ENCODE assay signal across 44 mouse cellular contexts in genomic region chr1:86477738-86478285, GRCm38 (mm10). TPM values are rescaled to one million over a fixed set of nuclear protein-coding genes. Genes with fewer than 3 reads are reported as not detected.
DNase-seq lines count a peak whose midpoint lies in the region; ATAC-seq and TF ChIP-seq lines count a peak whose summit lies in the region.
"Had no signal": no experiment of that assay in that cellular context is flagged by ENCODE, and none has a peak within 500 bp of the region (broad histone marks: within the 10 kb centered on the region; RNA-seq: fewer than 3 reads in every experiment).

No protein-coding gene starts in this region.

- H3K27me3 ChIP-seq in liver, embryonic 13.5 days: no peaks in the 10 kb centered on the region
- H3K27me3 ChIP-seq: CH12.LX; embryonic facial prominence, embryonic 13.5 days; forebrain, embryonic 15.5 days; hindbrain, embryonic 13.5 days; limb, embryonic 13.5 days; midbrain, embryonic 12.5 days; neural tube, embryonic 13.5 days; Patski had no signal

- H3K27ac ChIP-seq in liver, embryonic 13.5 days: peak overlapping the region; percentile 91
- no peak overlapping the region for H3K27ac ChIP-seq in ES-E14 (ENCODE audit: insufficient read depth, low read depth, low read length, poor library complexity, severe bottlenecking)
- H3K27ac ChIP-seq: embryonic facial prominence, embryonic 13.5 days; forebrain, embryonic 10.5 days; forebrain, embryonic 15.5 days; gastrocnemius, adult 2 months; hindbrain, embryonic 13.5 days; kidney, postnatal 0 days; limb, embryonic 13.5 days; midbrain, embryonic 12.5 days; neural tube, embryonic 13.5 days; stomach, postnatal 0 days had no signal

- in situ Hi-C loops in ES-E14 (cut with MboI; ENCODE audit: low sequenced_read_pairs in 2 of 2, unreplicated experiment in 2 of 2): no loop called here

- DNase-seq in liver, embryonic 13.5 days: no peak
- DNase-seq in liver (no peak), ES-E14 (ENCODE audit: low read depth, low spot score) (no peak)
- no peak for DNase-seq in thymus, postnatal 14 days
- DNase-seq in heart, adult 18-20 months: no peak
- DNase-seq: adrenal gland, postnatal 25 days; cerebellum, adult 18-20 months; cerebellum, postnatal 10 days; gastrocnemius, adult 2 months; gastrocnemius, postnatal 36 days; heart, postnatal 14 days; kidney, adult 8-10 months; kidney, postnatal 4 days; lung, adult 2 months; lung, postnatal 14 days; retina, postnatal 1 day; spleen, adult 18-20 months; thymus, adult 18-20 months; thymus, postnatal 4 days had no signal

- no peak overlapping the region for H3K4me2 ChIP-seq in liver, embryonic 13.5 days
- H3K4me2 ChIP-seq: embryonic facial prominence, embryonic 13.5 days; forebrain, embryonic 15.5 days; hindbrain, embryonic 13.5 days; limb, embryonic 13.5 days; midbrain, embryonic 12.5 days; neural tube, embryonic 13.5 days had no signal

- WGBS in liver, embryonic 13.5 days (ENCODE audit: insufficient replicate concordance): 77% methylated on average over 5 of the region's 5 CpGs

- H3K9me3 ChIP-seq in liver, embryonic 13.5 days (replicated peaks): no peaks in the 10 kb centered on the region
- no peaks in the 10 kb centered on the region for H3K9me3 ChIP-seq in ES-E14 (ENCODE audit: control insufficient read depth, insufficient read depth, low read depth, low read length)
- H3K9me3 ChIP-seq: embryonic facial prominence, embryonic 13.5 days; forebrain, embryonic 10.5 days; forebrain, embryonic 15.5 days; hindbrain, embryonic 13.5 days; limb, embryonic 13.5 days; midbrain, embryonic 12.5 days; neural tube, embryonic 13.5 days had no signal

- ATAC-seq in liver, embryonic 13.5 days (ENCODE audit: low read depth): no peak
- peak; percentile 15; the same call in 1 of the 2 replicates for ATAC-seq in granulocyte monocyte progenitor cell, adult 5-6 weeks (replicated peaks; ENCODE audit: poor library complexity, severe bottlenecking)
- no peak for ATAC-seq in megakaryocyte-erythroid progenitor cell, adult 5-6 weeks (replicated peaks; ENCODE audit: low FRiP score, low TSS enrichment, poor library complexity, severe bottlenecking)
- ATAC-seq: forebrain, embryonic 15.5 days; intestine, embryonic 16.5 days; Patski had no signal

- H3K4me1 ChIP-seq in liver, embryonic 13.5 days (replicated peaks): peaks cover 66% of the 10 kb centered on the region
- H3K4me1 ChIP-seq in ES-E14 (ENCODE audit: control insufficient read depth in 2 of 2, insufficient read depth in 2 of 2, low read length in 2 of 2, poor library complexity in 1 of 2): peaks cover 2 to 10% of the 10 kb centered on the region in 2 experiments
- H3K4me1 ChIP-seq: forebrain, embryonic 15.5 days had no signal

- no peak overlapping the region for H3K9ac ChIP-seq in liver, embryonic 13.5 days
- H3K9ac ChIP-seq in ES-E14 (ENCODE audit: insufficient read depth, low read depth, low read length, poor library complexity, severe bottlenecking): no peak overlapping the region
- H3K9ac ChIP-seq: embryonic facial prominence, embryonic 13.5 days; forebrain, embryonic 15.5 days; hindbrain, embryonic 13.5 days; limb, embryonic 13.5 days; midbrain, embryonic 12.5 days; neural tube, embryonic 13.5 days had no signal

- no peaks in the 10 kb centered on the region for H3K36me3 ChIP-seq in liver, embryonic 13.5 days
- no peaks in the 10 kb centered on the region for H3K36me3 ChIP-seq in ES-E14 (ENCODE audit: control insufficient read depth, insufficient read depth, low read length, poor library complexity, severe bottlenecking)
- H3K36me3 ChIP-seq: embryonic facial prominence, embryonic 13.5 days; forebrain, embryonic 10.5 days; forebrain, embryonic 15.5 days; G1E; hindbrain, embryonic 13.5 days; limb, embryonic 13.5 days; midbrain, embryonic 12.5 days; neural tube, embryonic 13.5 days had no signal

- H3K4me3 ChIP-seq in liver, embryonic 13.5 days (replicated peaks): no peak overlapping the region
- H3K4me3 ChIP-seq in ES-E14 (ENCODE audit: insufficient read depth in 1 of 2, low read depth in 1 of 2, low read length in 2 of 2, poor library complexity in 1 of 2, severe bottlenecking in 1 of 2): no peak overlapping the region
- H3K4me3 ChIP-seq: embryonic facial prominence, embryonic 13.5 days; forebrain, embryonic 10.5 days; forebrain, embryonic 15.5 days; gastrocnemius, adult 2 months; hindbrain, embryonic 13.5 days; limb, embryonic 13.5 days; midbrain, embryonic 12.5 days; neural tube, embryonic 13.5 days had no signal

TF ChIP-seq in ES-E14, 5 proteins besides CTCF, POLR2A, EP300 and RAD21:
- no peak for TF ChIP-seq ZNF384 (IDR thresholded peaks at IDR 0.05; ENCODE audit: low read depth, low read length)
- TF ChIP-seq MAFK (IDR thresholded peaks at IDR 0.05; ENCODE audit: insufficient read depth, low read depth, low read length): 0 out of 2 replicates have a peak, but pooled peaks have one; percentile 32

RNA-seq across cellular contexts. Expression of gene Ptma, which starts 48.7 kb away (rescaled TPM):
- polyA plus RNA-seq in liver, embryonic 13.5 days (2015; fragmentation: Nextera tagmentation; extraction: Ambion mirVana): 1,483 and 1,688 TPM in 2 replicates
- total RNA-seq in ES-E14 (2012; rRNA removed): 2,106 and 2,587 TPM in 2 replicates
- total RNA-seq in granulocyte monocyte progenitor cell, adult 5-6 weeks (2014; fragmentation: Nextera tagmentation): 3,814 and 3,953 TPM in 2 replicates
- 7,771 and 8,789 TPM in 2 replicates for total RNA-seq in granulocyte monocyte progenitor cell, adult 5-6 weeks (2017)
- total RNA-seq in megakaryocyte-erythroid progenitor cell, adult 5-6 weeks (2014; fragmentation: Nextera tagmentation): 2,834 and 3,273 TPM in 2 replicates
- 4,983 and 7,914 TPM in 2 replicates for total RNA-seq in megakaryocyte-erythroid progenitor cell, adult 5-6 weeks (2017)
- 100 to 1,000 TPM; 212 TPM for total RNA-seq in heart, adult 18-20 months (2021)

RNA-seq across cellular contexts. Expression of gene Tex44, which starts 51.7 kb away (rescaled TPM):
- polyA plus RNA-seq in liver, embryonic 13.5 days (2015; fragmentation: Nextera tagmentation; extraction: Ambion mirVana): not detected in 2 replicates
- 0.11 TPM in 1 of 2 replicates, not detected in the other for total RNA-seq in ES-E14 (2012; rRNA removed)
- not detected in 2 replicates for total RNA-seq in granulocyte monocyte progenitor cell, adult 5-6 weeks (2014; fragmentation: Nextera tagmentation)
- total RNA-seq in granulocyte monocyte progenitor cell, adult 5-6 weeks (2017): not detected in 2 replicates
- not detected in 2 replicates for total RNA-seq in megakaryocyte-erythroid progenitor cell, adult 5-6 weeks (2014; fragmentation: Nextera tagmentation)
- not detected in 2 replicates for total RNA-seq in megakaryocyte-erythroid progenitor cell, adult 5-6 weeks (2017)
- total RNA-seq in heart, adult 18-20 months (2021): not detected
- total RNA-seq: adrenal gland, adult 18-20 months; adrenal gland, postnatal 25 days; CH12.LX; common myeloid progenitor, adult 5-6 weeks; gastrocnemius, adult 2 months; gastrocnemius, postnatal 36 days; heart, adult 8-10 months; heart, postnatal 14 days; layer of hippocampus, adult 8-10 months; layer of hippocampus, postnatal 25 days; left cerebral cortex, adult 8-10 months; left cerebral cortex, postnatal 36 days had no signal
- polyA plus RNA-seq: C2C12; embryonic facial prominence, embryonic 13.5 days; forebrain, embryonic 10.5 days; forebrain, embryonic 15.5 days; frontal cortex, adult 2 months; G1E; heart, embryonic 14.5 days; hindbrain, embryonic 13.5 days; intestine, embryonic 16.5 days; kidney, postnatal 0 days; limb, embryonic 13.5 days; midbrain, embryonic 12.5 days; neural tube, embryonic 13.5 days; Patski; stomach, postnatal 0 days had no signal

RNA-seq across cellular contexts. Expression of gene Nmur1, which starts 51.8 kb away (rescaled TPM):
- not detected in 2 replicates for polyA plus RNA-seq in liver, embryonic 13.5 days (2015; fragmentation: Nextera tagmentation; extraction: Ambion mirVana)
- 0.18 TPM in 1 of 2 replicates, not detected in the other for total RNA-seq in ES-E14 (2012; rRNA removed)
- total RNA-seq in granulocyte monocyte progenitor cell, adult 5-6 weeks (2014; fragmentation: Nextera tagmentation): not detected in 2 replicates
- total RNA-seq in granulocyte monocyte progenitor cell, adult 5-6 weeks (2017): not detected in 2 replicates
- total RNA-seq in megakaryocyte-erythroid progenitor cell, adult 5-6 weeks (2014; fragmentation: Nextera tagmentation): not detected in 2 replicates
- total RNA-seq in megakaryocyte-erythroid progenitor cell, adult 5-6 weeks (2017): not detected in 2 replicates
- total RNA-seq in heart, adult 18-20 months (2021): not detected
- total RNA-seq: adrenal gland, adult 18-20 months; adrenal gland, postnatal 25 days; CH12.LX; common myeloid progenitor, adult 5-6 weeks; G1E; gastrocnemius, adult 2 months; gastrocnemius, postnatal 36 days; heart, adult 8-10 months; heart, postnatal 14 days; layer of hippocampus, adult 8-10 months; layer of hippocampus, postnatal 25 days; left cerebral cortex, postnatal 36 days had no signal
- polyA plus RNA-seq: embryonic facial prominence, embryonic 13.5 days; G1E; heart, embryonic 14.5 days; hindbrain, embryonic 13.5 days; kidney, postnatal 0 days; limb, embryonic 13.5 days; midbrain, embryonic 12.5 days; Patski had no signal
